Mouse (Mus musculus): ENCODE data around the gene Erich3. TPM values are rescaled to one million over a fixed set of nuclear protein-coding genes. Genes with fewer than 3 reads are reported as not detected.

The Erich3 gene
- polyA plus RNA-seq, 1 experiment from 2014 or later = 0.58 TPM

GRCm38 (mm10) chr3:154692572-154692922 lies 28.9 kb downstream of the Erich3 start:
- DNase-seq (ENCODE audit: low spot score) = no peak
- Histone ChIP-seq H3K4me1 (ENCODE audit: control insufficient read depth, insufficient read depth, low read length) (peaks cover 6% of the 10 kb centered on the region; the same call in 1 of the 2 replicates), H3K27ac (replicated peaks; ENCODE audit: low read depth, low read length) (no peak overlapping the region), H3K9ac (ENCODE audit: low read depth, low read length) (no peak overlapping the region), H3K36me3 (ENCODE audit: control insufficient read depth, insufficient read depth, low read length) (no peaks in the 10 kb centered on the region), H3K4me3 (ENCODE audit: low read depth, low read length) (no peak overlapping the region), H3K4me2 (ENCODE audit: low read depth, low read length) (no peak overlapping the region), H3K27me3 (replicated peaks; ENCODE audit: control insufficient read depth, insufficient read depth, low read length) (0 out of 2 replicates have a peak, but pooled peaks cover 4% of the 10 kb centered on the region), H3K9me3 (ENCODE audit: control insufficient read depth, low read length) (no peaks in the 10 kb centered on the region)
- 50% methylated on average over 3 of the region's 3 CpGs for WGBS
- ATAC-seq (ENCODE audit: low read depth) = no peak

DNA sequence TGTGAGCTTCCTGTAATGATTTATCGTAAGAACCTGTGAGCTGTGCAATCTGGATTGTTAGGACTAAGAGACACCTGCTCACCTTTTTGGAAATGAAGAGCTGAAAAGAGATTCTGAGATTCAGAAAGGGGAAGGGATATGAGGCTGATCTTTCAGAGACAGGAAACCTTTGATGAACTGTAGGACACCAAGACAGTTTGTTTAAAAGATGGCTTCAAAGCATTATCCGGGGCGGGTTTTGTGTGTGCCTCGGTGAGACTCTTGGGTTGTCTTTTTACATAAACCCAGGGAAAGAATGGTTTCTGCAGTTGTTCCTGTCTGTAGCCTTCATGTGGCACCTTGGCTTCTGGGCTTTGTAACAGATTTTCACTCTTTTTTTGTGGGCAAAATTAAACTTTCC lies 30.2 kb downstream of the Erich3 start:
- Histone ChIP-seq H3K27ac (replicated peaks; ENCODE audit: low read depth, low read length) (no peak overlapping the region), H3K4me1 (ENCODE audit: control insufficient read depth, insufficient read depth, low read length) (peaks cover 6% of the 10 kb centered on the region; the same call in 1 of the 2 replicates), H3K4me3 (ENCODE audit: low read depth, low read length) (no peak overlapping the region), H3K9me3 (ENCODE audit: control insufficient read depth, low read length) (no peaks in the 10 kb centered on the region), H3K36me3 (ENCODE audit: control insufficient read depth, insufficient read depth, low read length) (no peaks in the 10 kb centered on the region), H3K9ac (ENCODE audit: low read depth, low read length) (no peak overlapping the region), H3K27me3 (replicated peaks; ENCODE audit: control insufficient read depth, insufficient read depth, low read length) (0 out of 2 replicates have a peak, but pooled peaks cover 4% of the 10 kb centered on the region), H3K4me2 (ENCODE audit: low read depth, low read length) (no peak overlapping the region)
- WGBS = 77% methylated on average over 4 of the region's 4 CpGs
- DNase-seq (ENCODE audit: low spot score) (no peak), ATAC-seq (ENCODE audit: low read depth) (no peak)

GRCm38 (mm10) chr3:154696611-154697010 lies 33.0 kb downstream of the Erich3 start:
- WGBS = 91% methylated on average over 3 of the region's 3 CpGs
- ATAC-seq (ENCODE audit: low read depth) = peak; percentile 24; the same call in 1 of the 2 replicates

DNA sequence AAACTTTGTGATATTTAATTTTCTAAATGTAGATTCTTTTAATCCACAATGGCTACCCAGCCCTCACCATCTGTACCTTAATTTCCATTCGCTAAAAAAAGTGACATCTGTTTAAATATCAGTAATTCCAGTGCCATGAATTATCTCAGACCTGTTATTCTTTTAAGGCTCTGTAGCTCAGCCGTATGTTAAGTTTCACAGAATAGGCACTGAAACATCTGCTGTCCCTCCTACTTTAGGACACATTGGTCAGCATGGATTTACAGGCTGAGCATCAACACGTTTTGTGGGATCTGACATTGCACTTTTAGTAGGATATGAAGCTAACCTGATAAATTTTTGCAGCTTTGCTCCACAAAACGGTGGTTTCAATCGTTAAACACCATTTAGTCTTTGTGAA lies 35.2 kb downstream of the Erich3 start:
- Histone ChIP-seq H3K9me3 (ENCODE audit: control insufficient read depth, low read length) (no peaks in the 10 kb centered on the region), H3K9ac (ENCODE audit: low read depth, low read length) (no peak overlapping the region), H3K36me3 (ENCODE audit: control insufficient read depth, insufficient read depth, low read length) (no peaks in the 10 kb centered on the region), H3K27ac (replicated peaks; ENCODE audit: low read depth, low read length) (no peak overlapping the region), H3K27me3 (replicated peaks; ENCODE audit: control insufficient read depth, insufficient read depth, low read length) (no peaks in the 10 kb centered on the region), H3K4me3 (ENCODE audit: low read depth, low read length) (no peak overlapping the region), H3K4me1 (ENCODE audit: control insufficient read depth, insufficient read depth, low read length) (no peaks in the 10 kb centered on the region), H3K4me2 (ENCODE audit: low read depth, low read length) (no peak overlapping the region)
- WGBS = 53% methylated on average over 5 of the region's 5 CpGs
- no peak for DNase-seq (ENCODE audit: low spot score)
- no peak for ATAC-seq (ENCODE audit: low read depth)

More at GRCm38 (mm10) chr3:154696611-154697010, 33.0 kb downstream of the Erich3 start:
- DNase-seq (ENCODE audit: low spot score) = peak; percentile 15
- Histone ChIP-seq H3K4me3 (ENCODE audit: low read depth, low read length) (no peak overlapping the region), H3K27ac (replicated peaks; ENCODE audit: low read depth, low read length) (no peak overlapping the region), H3K9ac (ENCODE audit: low read depth, low read length) (no peak overlapping the region), H3K36me3 (ENCODE audit: control insufficient read depth, insufficient read depth, low read length) (no peaks in the 10 kb centered on the region), H3K4me1 (ENCODE audit: control insufficient read depth, insufficient read depth, low read length) (peaks cover 4% of the 10 kb centered on the region; the same call in 1 of the 2 replicates), H3K27me3 (replicated peaks; ENCODE audit: control insufficient read depth, insufficient read depth, low read length) (no peaks in the 10 kb centered on the region), H3K9me3 (ENCODE audit: control insufficient read depth, low read length) (no peaks in the 10 kb centered on the region), H3K4me2 (ENCODE audit: low read depth, low read length) (no peak overlapping the region)

DNA sequence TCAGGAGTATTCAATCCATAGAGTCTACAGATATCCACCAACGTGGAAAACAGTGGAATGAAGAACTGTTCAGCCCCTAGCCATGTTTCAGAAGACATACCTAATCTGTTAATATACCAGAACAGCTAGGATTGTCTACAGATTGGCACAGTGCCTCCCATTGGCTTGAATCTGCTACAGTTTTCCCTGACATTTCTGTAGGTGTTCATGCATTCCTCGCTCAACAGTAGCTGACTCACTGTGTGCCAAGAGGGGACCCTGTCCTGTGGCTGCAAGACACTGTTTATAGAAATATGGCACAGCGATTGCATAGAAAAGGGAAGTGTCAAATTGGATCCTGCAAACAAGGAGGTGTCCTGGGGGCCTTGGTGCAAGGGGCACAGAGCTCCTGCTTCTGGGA lies 36.6 kb downstream of the Erich3 start:
- H3K9ac ChIP-seq (ENCODE audit: low read depth, low read length) = no peak overlapping the region
- H3K27me3 ChIP-seq (replicated peaks; ENCODE audit: control insufficient read depth, insufficient read depth, low read length) = no peaks in the 10 kb centered on the region
- WGBS = 62% methylated on average over 3 of the region's 3 CpGs
- H3K27ac ChIP-seq (replicated peaks; ENCODE audit: low read depth, low read length) = no peak overlapping the region
- H3K4me1 ChIP-seq (ENCODE audit: control insufficient read depth, insufficient read depth, low read length) = no peaks in the 10 kb centered on the region
- DNase-seq (ENCODE audit: low spot score) = no peak
- H3K4me2 ChIP-seq (ENCODE audit: low read depth, low read length) = no peak overlapping the region
- H3K36me3 ChIP-seq (ENCODE audit: control insufficient read depth, insufficient read depth, low read length) = no peaks in the 10 kb centered on the region
- no peak for ATAC-seq (ENCODE audit: low read depth)
- H3K4me3 ChIP-seq (ENCODE audit: low read depth, low read length) = no peak overlapping the region
- no peaks in the 10 kb centered on the region for H3K9me3 ChIP-seq (ENCODE audit: control insufficient read depth, low read length)

GRCm38 (mm10) chr3:154700735-154701134 lies 37.1 kb downstream of the Erich3 start:
- DNase-seq (ENCODE audit: low spot score) (no peak), ATAC-seq (ENCODE audit: low read depth) (no peak)
- Histone ChIP-seq H3K4me2 (ENCODE audit: low read depth, low read length) (no peak overlapping the region), H3K27ac (replicated peaks; ENCODE audit: low read depth, low read length) (no peak overlapping the region), H3K9me3 (ENCODE audit: control insufficient read depth, low read length) (no peaks in the 10 kb centered on the region), H3K9ac (ENCODE audit: low read depth, low read length) (no peak overlapping the region), H3K27me3 (replicated peaks; ENCODE audit: control insufficient read depth, insufficient read depth, low read length) (no peaks in the 10 kb centered on the region), H3K4me3 (ENCODE audit: low read depth, low read length) (no peak overlapping the region), H3K4me1 (ENCODE audit: control insufficient read depth, insufficient read depth, low read length) (no peaks in the 10 kb centered on the region), H3K36me3 (ENCODE audit: control insufficient read depth, insufficient read depth, low read length) (no peaks in the 10 kb centered on the region)
- WGBS = 72% methylated on average over 2 of the region's 2 CpGs

- H3K27ac ChIP-seq (replicated peaks; ENCODE audit: low read depth, low read length) = no peak overlapping the region
- H3K4me3 ChIP-seq (ENCODE audit: low read depth, low read length) = no peak overlapping the region
- no peak overlapping the region for H3K9ac ChIP-seq (ENCODE audit: low read depth, low read length)
- H3K27me3 ChIP-seq (replicated peaks; ENCODE audit: control insufficient read depth, insufficient read depth, low read length) = no peaks in the 10 kb centered on the region
- DNase-seq (ENCODE audit: low spot score) (no peak), ATAC-seq (ENCODE audit: low read depth) (no peak)
- H3K4me2 ChIP-seq (ENCODE audit: low read depth, low read length) = no peak overlapping the region
- no peaks in the 10 kb centered on the region for H3K36me3 ChIP-seq (ENCODE audit: control insufficient read depth, insufficient read depth, low read length)
- no peaks in the 10 kb centered on the region for H3K4me1 ChIP-seq (ENCODE audit: control insufficient read depth, insufficient read depth, low read length)
- H3K9me3 ChIP-seq (ENCODE audit: control insufficient read depth, low read length) = no peaks in the 10 kb centered on the region
- 82% methylated on average over 6 of the region's 6 CpGs for WGBS
Observed at GRCm38 (mm10) chr3:154704755-154705154, 41.1 kb downstream of the Erich3 start.

DNA sequence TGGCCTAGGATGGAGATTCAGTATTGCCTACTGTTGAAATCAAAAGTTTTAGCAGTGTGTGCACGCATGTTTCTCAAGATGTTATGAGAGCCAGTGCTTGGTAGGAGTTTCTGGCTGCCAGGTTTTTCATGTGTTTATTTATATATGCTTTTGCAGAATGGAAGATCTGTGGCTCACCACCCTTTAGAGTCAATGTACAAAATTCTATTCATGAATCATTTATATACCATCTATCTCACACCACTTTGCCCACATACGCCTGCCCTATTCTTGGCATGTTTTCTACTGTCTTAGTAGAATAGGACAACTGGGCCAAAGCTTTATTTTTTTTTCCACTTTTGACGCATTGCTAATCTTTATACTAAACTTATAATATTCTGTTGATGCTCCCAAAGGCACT lies 44.5 kb downstream of the Erich3 start:
- no peak overlapping the region for H3K9ac ChIP-seq (ENCODE audit: low read depth, low read length)
- no peaks in the 10 kb centered on the region for H3K9me3 ChIP-seq (ENCODE audit: control insufficient read depth, low read length)
- H3K27ac ChIP-seq (replicated peaks; ENCODE audit: low read depth, low read length) = no peak overlapping the region
- H3K4me3 ChIP-seq (ENCODE audit: low read depth, low read length) = no peak overlapping the region
- H3K4me1 ChIP-seq (ENCODE audit: control insufficient read depth, insufficient read depth, low read length) = no peaks in the 10 kb centered on the region
- DNase-seq (ENCODE audit: low spot score) (no peak), ATAC-seq (ENCODE audit: low read depth) (no peak)
- H3K36me3 ChIP-seq (ENCODE audit: control insufficient read depth, insufficient read depth, low read length) = no peaks in the 10 kb centered on the region
- H3K27me3 ChIP-seq (replicated peaks; ENCODE audit: control insufficient read depth, insufficient read depth, low read length) = no peaks in the 10 kb centered on the region
- 86% methylated on average over 3 of the region's 3 CpGs for WGBS
- no peak overlapping the region for H3K4me2 ChIP-seq (ENCODE audit: low read depth, low read length)

DNA sequence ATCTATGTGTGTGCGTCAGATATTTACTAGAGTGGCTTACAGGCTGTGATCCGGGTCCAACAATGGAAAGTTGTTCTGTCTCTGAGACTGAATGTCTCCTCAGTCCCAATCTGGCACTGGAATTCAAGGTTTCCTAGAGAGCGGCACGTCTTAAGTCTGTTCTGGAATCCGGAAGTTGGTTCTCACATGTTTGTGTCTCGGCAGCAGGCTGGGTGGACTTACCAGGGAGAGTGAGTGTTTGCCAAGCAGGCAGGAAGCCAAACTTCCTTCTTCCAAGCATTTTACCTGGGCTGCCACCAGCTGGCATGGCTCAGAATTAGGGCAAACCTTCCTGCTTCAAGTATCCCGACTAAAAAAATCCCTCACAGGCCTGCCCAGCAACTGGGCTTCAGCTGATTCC lies 59.5 kb downstream of the Erich3 start:
- Histone ChIP-seq H3K4me1 (ENCODE audit: control insufficient read depth, insufficient read depth, low read length) (no peaks in the 10 kb centered on the region), H3K4me2 (ENCODE audit: low read depth, low read length) (no peak overlapping the region), H3K9ac (ENCODE audit: low read depth, low read length) (no peak overlapping the region), H3K9me3 (ENCODE audit: control insufficient read depth, low read length) (no peaks in the 10 kb centered on the region), H3K4me3 (ENCODE audit: low read depth, low read length) (no peak overlapping the region), H3K27ac (replicated peaks; ENCODE audit: low read depth, low read length) (no peak overlapping the region), H3K36me3 (ENCODE audit: control insufficient read depth, insufficient read depth, low read length) (no peaks in the 10 kb centered on the region), H3K27me3 (replicated peaks; ENCODE audit: control insufficient read depth, insufficient read depth, low read length) (no peaks in the 10 kb centered on the region)
- ATAC-seq (ENCODE audit: low read depth) = no peak; the same call in 1 of the 2 replicates
- 64% methylated on average over 7 of the region's 7 CpGs for WGBS
- peak; percentile 77 for DNase-seq (ENCODE audit: low spot score)
